Mouse (Mus musculus) liver, adult (tissue): ENCODE results near the gene Lrrc4.
A peak's percentile ranks its signal among the peaks of the same experiment; 100 is the strongest.

Experiments
- GATA4 ChIP-seq: IDR thresholded peaks from 2 replicates; pipeline ENCODE4 v1.6.1; 2014; ENCODE audit warnings: mild to moderate bottlenecking, low read length; ENCODE audit not compliant: insufficient replicate concordance

Gene Lrrc4

GRCm38 (mm10) chr6:28831011-28831853, at the start of gene Lrrc4:
TSS of gene Lrrc4 (minus strand) at chr6:28831747.
- TF ChIP-seq GATA4: no peak

- peak; percentile 74 for TF ChIP-seq GATA4
These were observed 49.4 kb upstream of the Lrrc4 start for GRCm38 (mm10) chr6:28880909-28881308.

GRCm38 (mm10) chr6:28879315-28879714, 47.8 kb upstream of the Lrrc4 start:
- TF ChIP-seq GATA4: no peak

GRCm38 (mm10) chr6:28877945-28878666, 46.6 kb upstream of the Lrrc4 start:
- no peak for TF ChIP-seq GATA4

DNA sequence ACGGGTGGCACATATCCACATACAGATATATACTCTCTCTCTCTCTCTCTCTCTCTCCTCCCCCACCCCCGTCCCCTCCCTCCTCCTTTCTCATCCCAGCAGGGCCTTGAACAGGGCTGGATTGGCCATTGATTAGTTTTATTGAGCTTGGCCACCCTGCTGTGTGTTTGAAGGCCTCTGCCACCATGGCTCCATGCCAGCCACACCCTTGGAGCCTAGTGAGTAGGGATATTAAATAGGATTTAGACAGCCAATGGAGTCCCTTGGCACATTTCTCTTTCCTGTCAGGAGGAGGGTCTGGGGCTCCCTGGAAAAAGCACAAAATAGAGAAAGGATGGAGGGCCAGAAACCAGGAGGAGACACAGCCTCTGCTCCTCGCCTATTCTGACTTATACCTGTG, 44.9 kb upstream of the Lrrc4 start:
- no peak for TF ChIP-seq GATA4

- TF ChIP-seq GATA4: no peak
These were observed 43.8 kb upstream of the Lrrc4 start for GRCm38 (mm10) chr6:28875333-28875732.

- no peak for TF ChIP-seq GATA4
These were observed 43.2 kb upstream of the Lrrc4 start for GRCm38 (mm10) chr6:28874759-28875158.

DNA sequence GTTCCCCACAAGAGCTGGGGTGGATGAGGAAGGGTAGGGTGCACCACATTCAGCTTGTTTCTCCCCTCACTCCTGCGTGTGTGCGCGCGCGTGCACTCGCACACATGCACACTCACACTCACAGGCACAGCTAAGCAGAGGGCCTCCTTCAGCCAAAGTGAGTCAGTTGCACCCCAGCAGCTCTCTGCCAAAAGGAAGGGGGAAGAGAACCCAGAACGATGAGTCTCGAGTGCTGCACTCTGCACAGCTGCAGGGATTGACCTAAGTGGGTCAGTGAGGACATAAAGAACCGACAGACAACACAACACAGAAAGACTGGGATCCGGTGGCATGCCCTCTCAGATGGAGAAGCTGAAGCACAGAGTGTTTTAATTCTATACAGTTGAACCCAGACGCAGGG, 42.5 kb upstream of the Lrrc4 start:
- TF ChIP-seq GATA4: no peak

DNA sequence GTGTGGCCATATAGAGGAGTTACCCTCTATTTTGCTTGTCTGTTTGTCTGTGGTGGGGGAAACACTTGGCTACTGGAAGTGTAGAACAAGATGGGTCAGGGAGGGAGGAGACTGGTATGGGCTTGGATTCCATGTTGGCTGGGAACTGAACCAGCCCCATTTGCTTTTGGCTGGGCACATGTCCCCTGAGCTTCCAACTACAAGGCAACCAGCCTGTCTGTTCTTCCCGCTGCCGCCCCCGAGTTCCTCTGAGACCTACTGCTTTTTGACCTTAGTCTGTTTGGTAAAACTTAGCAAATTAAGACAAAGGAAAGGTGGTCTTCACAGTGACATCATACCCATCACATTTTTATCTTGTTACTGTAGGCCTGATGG, 40.9 kb upstream of the Lrrc4 start:
- no peak for TF ChIP-seq GATA4

DNA sequence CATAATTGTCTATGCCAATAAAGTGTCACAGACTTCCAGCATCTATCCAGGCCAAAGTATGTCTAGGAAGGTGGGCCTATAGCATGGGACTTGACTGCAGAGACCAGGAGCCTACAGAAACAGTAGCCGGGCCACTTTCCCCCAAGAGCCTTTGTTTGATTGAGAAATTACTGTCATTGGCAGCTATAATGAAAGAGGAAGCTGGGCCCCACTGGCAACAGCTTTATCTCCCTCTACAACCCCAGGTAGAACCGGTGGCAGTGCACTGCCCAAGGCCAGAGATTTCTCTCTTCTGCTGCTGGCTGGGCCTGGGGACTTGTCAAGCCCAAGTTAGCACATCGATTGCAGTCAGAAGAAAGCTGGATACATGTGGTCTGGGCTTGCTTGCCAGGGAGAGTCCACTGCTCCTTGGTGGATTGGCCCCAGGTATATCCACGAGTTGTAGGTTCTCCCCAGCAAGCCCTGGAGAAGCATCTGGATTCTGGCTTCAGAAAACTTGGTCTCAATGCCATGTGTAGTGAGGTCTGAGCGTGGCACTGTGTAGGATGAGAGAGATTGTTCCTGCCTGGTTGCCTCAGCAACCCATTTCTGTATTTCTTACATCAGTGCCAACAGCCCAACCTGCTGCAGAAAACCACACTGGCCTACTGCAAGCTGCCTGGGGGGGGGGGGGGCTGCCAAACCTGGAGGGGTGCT, 40.3 kb upstream of the Lrrc4 start:
- no peak for TF ChIP-seq GATA4

DNA sequence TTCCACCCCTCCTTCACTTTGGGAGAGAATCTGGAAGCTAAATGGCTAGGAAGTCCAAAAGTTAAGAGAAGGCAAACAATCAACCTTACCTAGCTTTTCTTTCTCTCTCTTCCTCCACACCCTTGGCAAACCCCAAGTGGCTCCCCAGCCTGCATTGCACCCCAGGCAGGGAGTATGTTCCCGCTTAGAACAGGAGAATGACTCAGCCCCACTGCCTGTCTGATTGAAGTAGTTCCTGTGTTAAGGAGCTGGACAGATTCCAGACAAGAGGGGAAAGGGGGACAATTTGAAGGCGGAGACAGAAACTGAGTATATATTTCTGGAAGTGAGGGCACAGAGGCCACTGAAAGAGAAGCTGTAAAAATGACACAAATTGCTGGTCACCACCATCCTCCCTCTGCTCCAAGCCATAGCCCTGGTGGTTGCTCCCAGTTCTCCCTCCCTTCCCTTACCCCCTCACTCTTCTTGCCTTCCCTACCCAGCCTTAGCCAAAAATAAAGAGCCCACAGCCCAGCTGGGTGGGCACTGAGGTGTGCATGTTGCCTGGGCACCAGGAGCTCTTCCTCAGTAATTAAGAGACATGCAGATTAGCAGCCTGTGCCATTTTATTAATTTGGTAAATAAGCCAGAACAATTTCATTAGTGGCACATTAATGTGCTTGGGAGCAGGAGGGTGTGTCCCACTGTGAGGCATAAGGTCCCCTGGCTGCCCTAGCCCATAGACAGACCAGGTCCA, 36.1 kb upstream of the Lrrc4 start:
- TF ChIP-seq GATA4: no peak

DNA sequence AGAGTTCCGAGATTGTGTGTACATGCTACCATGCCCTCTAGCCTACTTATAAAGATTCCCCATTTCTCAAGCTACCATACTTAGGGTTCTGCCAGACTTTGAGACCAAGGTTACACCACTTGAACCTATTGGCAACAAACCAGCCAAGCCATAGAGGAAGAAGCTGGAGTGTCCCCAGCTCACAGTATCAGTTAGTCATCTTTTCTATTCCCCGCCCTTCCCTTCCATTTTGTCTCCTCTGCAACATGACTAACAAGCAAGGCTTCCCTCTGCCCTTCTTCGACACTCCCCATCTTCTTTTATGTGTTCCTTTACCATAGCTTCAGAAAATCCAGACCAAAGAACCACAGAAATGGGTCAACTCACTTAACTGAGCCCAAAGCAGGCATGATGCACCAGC, 34.7 kb upstream of the Lrrc4 start:
- no peak for TF ChIP-seq GATA4

GRCm38 (mm10) chr6:28865112-28865511, 33.6 kb upstream of the Lrrc4 start:
- TF ChIP-seq GATA4: no peak

DNA sequence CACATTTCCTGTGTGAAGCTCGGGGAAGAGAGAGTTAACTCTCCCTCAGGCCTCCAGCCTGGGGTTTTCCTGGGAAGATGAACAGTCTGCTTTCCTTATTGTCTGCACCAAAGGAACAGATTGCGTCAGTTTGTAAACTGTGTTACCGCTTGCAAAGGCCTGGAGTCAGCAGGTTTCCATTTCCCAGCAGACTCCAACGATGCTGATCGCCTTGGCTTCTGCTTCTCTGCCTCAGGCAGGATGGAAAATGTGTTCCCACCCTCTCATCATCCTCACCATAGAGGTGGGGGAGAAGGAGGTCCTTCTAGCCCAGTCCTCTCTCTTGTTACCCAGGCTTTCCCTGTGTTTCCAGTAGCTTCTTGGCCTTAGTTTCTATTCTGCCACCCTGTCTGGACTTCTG, 33.1 kb upstream of the Lrrc4 start:
- no peak for TF ChIP-seq GATA4

- no peak for TF ChIP-seq GATA4
These were observed 30.8 kb upstream of the Lrrc4 start for GRCm38 (mm10) chr6:28862304-28862703.
